ENCODE assay signal across 24 mouse cellular contexts in genomic region chr7:118742278-118742677, GRCm38 (mm10). TPM values are rescaled to one million over a fixed set of nuclear protein-coding genes. Genes with fewer than 3 reads are reported as not detected.
DNase-seq lines count a peak whose midpoint lies in the region; ATAC-seq and TF ChIP-seq lines count a peak whose summit lies in the region.
"Had no signal": no experiment of that assay in that cellular context is flagged by ENCODE, and none has a peak within 500 bp of the region (broad histone marks: within the 10 kb centered on the region; RNA-seq: fewer than 3 reads in every experiment).

No protein-coding gene starts in this region.

- H3K36me3 ChIP-seq in midbrain, embryonic 10.5 days, result peaks cover 34% of the 10 kb centered on the region
- H3K36me3 ChIP-seq in midbrain, postnatal 0 days (ENCODE audit: insufficient read depth, low read length), result peaks cover 24% of the 10 kb centered on the region
- H3K36me3 ChIP-seq in CH12.LX (replicated peaks in 1 of 2; ENCODE audit: control insufficient read depth in 1 of 2, insufficient read depth in 1 of 2, low read length in 1 of 2) (peaks cover 23 to 37% of the 10 kb centered on the region in 2 experiments), MEL (ENCODE audit: control insufficient read depth in 1 of 2, insufficient read depth in 2 of 2, low read length in 2 of 2) (peaks cover 2 to 4% of the 10 kb centered on the region in 2 experiments; a peak in 2 of 4 replicates)
- peaks cover 27% of the 10 kb centered on the region for H3K36me3 ChIP-seq in liver, embryonic 15.5 days (replicated peaks)

- dilution Hi-C loops in CH12.LX (cut with MboI; ENCODE audit: extremely low pct_ligation_motif_present, extremely low pct_unique_long_range_greater_than_20kb, low sequenced_read_pairs), result no loop called here

- no peak for ATAC-seq in midbrain, postnatal 0 days (ENCODE audit: low FRiP score)
- ATAC-seq in liver, embryonic 15.5 days (ENCODE audit: insufficient read depth), result no peak
- ATAC-seq: CD4-positive, CD25-positive, alpha-beta regulatory T cell, adult 4 months; midbrain, embryonic 16.5 days had no signal

- no peak overlapping the region for H3K9ac ChIP-seq in midbrain, postnatal 0 days (replicated peaks; ENCODE audit: low read length, poor library complexity, severe bottlenecking)
- H3K9ac ChIP-seq in CH12.LX (ENCODE audit: insufficient read depth, low read depth) (peak overlapping the region; percentile 80), MEL (ENCODE audit: control insufficient read depth, low read depth, low read length, poor library complexity, severe bottlenecking) (peak overlapping the region; percentile 82)
- H3K9ac ChIP-seq in liver, embryonic 15.5 days, result no peak overlapping the region
- H3K9ac ChIP-seq: heart, embryonic 12.5 days; hindbrain, embryonic 14.5 days; kidney, embryonic 15.5 days had no signal

- no peaks in the 10 kb centered on the region for H3K9me3 ChIP-seq in midbrain, embryonic 10.5 days (replicated peaks)
- no peaks in the 10 kb centered on the region for H3K9me3 ChIP-seq in midbrain, postnatal 0 days (ENCODE audit: low read length)
- H3K9me3 ChIP-seq in CH12.LX (replicated peaks; ENCODE audit: low read length), result no peaks in the 10 kb centered on the region
- no peaks in the 10 kb centered on the region for H3K9me3 ChIP-seq in MEL (replicated peaks; ENCODE audit: insufficient read depth, low read length)
- no peaks in the 10 kb centered on the region for H3K9me3 ChIP-seq in liver, embryonic 15.5 days (replicated peaks)
- H3K9me3 ChIP-seq: heart, embryonic 12.5 days; kidney, embryonic 15.5 days had no signal

- in situ Hi-C loops in CH12.LX (cut with MboI; ENCODE audit: low pct_ligation_motif_present, low pct_unique_long_range_greater_than_20kb, low sequenced_read_pairs), result no loop called here

- WGBS in midbrain, embryonic 10.5 days, result 86% methylated on average over 6 of the region's 6 CpGs
- WGBS in midbrain, postnatal 0 days, result 85% methylated on average over 6 of the region's 6 CpGs
- 39% methylated on average over 6 of the region's 6 CpGs for WGBS in liver, embryonic 15.5 days (ENCODE audit: insufficient replicate concordance)

- 0 out of 2 replicates have a peak overlapping the region, but pooled peaks have one; percentile 81 for H3K4me3 ChIP-seq in midbrain, embryonic 10.5 days
- no peak overlapping the region for H3K4me3 ChIP-seq in midbrain, postnatal 0 days (ENCODE audit: low read depth, low read length)
- H3K4me3 ChIP-seq in CH12.LX (replicated peaks in 1 of 3; ENCODE audit: low read depth in 2 of 3, low read length in 2 of 3, poor library complexity in 1 of 3) (peak overlapping the region; percentile 73 to 79 (median 75)), MEL (ENCODE audit: control insufficient read depth in 1 of 2, insufficient read depth in 1 of 2, low read depth in 2 of 2, low read length in 2 of 2) (peak overlapping the region; percentile 75 to 97)
- H3K4me3 ChIP-seq in liver, embryonic 15.5 days (replicated peaks), result no peak overlapping the region
- H3K4me3 ChIP-seq: heart, embryonic 12.5 days had no signal

- peak; percentile 65 for TF ChIP-seq POLR2A in CH12.LX (IDR thresholded peaks at IDR 0.05; ENCODE audit: low read depth, low read length)
- peak; percentile 48 to 81; a peak in 3 of 4 replicates for TF ChIP-seq POLR2A in MEL (IDR thresholded peaks at IDR 0.05; ENCODE audit: control insufficient read depth in 1 of 2, insufficient read depth in 1 of 2, low read depth in 1 of 2, low read length in 2 of 2, poor library complexity in 1 of 2)

- no peak for DNase-seq in midbrain, embryonic 10.5 days (ENCODE audit: low spot score)
- DNase-seq in midbrain, postnatal 0 days (ENCODE audit: low spot score), result no peak
- peak; percentile 63 for DNase-seq in CH12.LX (ENCODE audit: extremely low read depth)
- DNase-seq in MEL (ENCODE audit: low read depth, low spot score), result peak; percentile 87
- no peak for DNase-seq in thymus, postnatal 14 days
- DNase-seq in urinary bladder, postnatal 36 days (ENCODE audit: low spot score in 2 of 2), result no peak
- DNase-seq in adrenal gland, postnatal 14 days, result no peak
- DNase-seq: adrenal gland, adult 8-10 months; cerebellum, adult 18-20 months; cerebellum, postnatal 25 days; embryo, embryonic 11 days; heart, adult 11 months; heart, postnatal 14 days; kidney, postnatal 4 days; lung, adult 18-20 months; retina, postnatal 1 day; right cerebral cortex, postnatal 4 days; thymus, postnatal 4 days had no signal

- TF ChIP-seq EP300 in CH12.LX (IDR thresholded peaks at IDR 0.05; ENCODE audit: low read length), result no peak
- 0 out of 4 replicates have a peak, but pooled peaks of 1 of the 2 experiments have one; percentile 25 for TF ChIP-seq EP300 in MEL (IDR thresholded peaks at IDR 0.05; ENCODE audit: low read depth in 1 of 2, low read length in 2 of 2)

- H3K27ac ChIP-seq in midbrain, embryonic 10.5 days (replicated peaks), result no peak overlapping the region
- no peak overlapping the region for H3K27ac ChIP-seq in midbrain, postnatal 0 days (ENCODE audit: low read depth, low read length)
- H3K27ac ChIP-seq in CH12.LX (ENCODE audit: insufficient read depth, low read depth) (peak overlapping the region; percentile 60; the same call in 1 of the 2 replicates), MEL (ENCODE audit: control insufficient read depth, low read depth, low read length) (peak overlapping the region; percentile 71)
- H3K27ac ChIP-seq in liver, embryonic 15.5 days (replicated peaks), result no peak overlapping the region
- H3K27ac ChIP-seq: hindbrain, embryonic 14.5 days; kidney, embryonic 15.5 days had no signal

- no peak for TF ChIP-seq RAD21 in CH12.LX (IDR thresholded peaks at IDR 0.05; ENCODE audit: low read depth, low read length)
- no peak for TF ChIP-seq RAD21 in MEL (IDR thresholded peaks at IDR 0.05; ENCODE audit: low read depth, low read length)

- H3K4me2 ChIP-seq in midbrain, postnatal 0 days (ENCODE audit: low read depth, low read length, poor library complexity, severe bottlenecking), result no peak overlapping the region
- H3K4me2 ChIP-seq in CH12.LX (ENCODE audit: insufficient read depth, low read depth, poor library complexity, severe bottlenecking), result peak overlapping the region; percentile 79
- H3K4me2 ChIP-seq in liver, embryonic 15.5 days, result peak overlapping the region; percentile 85; the same call in 1 of the 2 replicates

- H3K27me3 ChIP-seq in midbrain, embryonic 10.5 days (ENCODE audit: low read depth, poor library complexity, severe bottlenecking), result no peaks in the 10 kb centered on the region
- H3K27me3 ChIP-seq in midbrain, postnatal 0 days (ENCODE audit: insufficient read depth, low read length), result no peaks in the 10 kb centered on the region
- no peaks in the 10 kb centered on the region for H3K27me3 ChIP-seq in CH12.LX (replicated peaks)
- H3K27me3 ChIP-seq in MEL (ENCODE audit: control insufficient read depth in 1 of 2, insufficient read depth in 2 of 2, low read length in 2 of 2), result no peaks in the 10 kb centered on the region
- no peaks in the 10 kb centered on the region for H3K27me3 ChIP-seq in liver, embryonic 15.5 days
- H3K27me3 ChIP-seq: heart, embryonic 12.5 days; kidney, embryonic 15.5 days had no signal

- no peak for TF ChIP-seq CTCF in midbrain, postnatal 0 days (IDR thresholded peaks at IDR 0.05)
- no peak for TF ChIP-seq CTCF in CH12.LX (conservative IDR thresholded peaks at IDR 0.05 in 1 of 2, IDR thresholded peaks at IDR 0.05 in 1 of 2; ENCODE audit: low read depth in 2 of 2, low read length in 2 of 2)
- no peak for TF ChIP-seq CTCF in MEL (IDR thresholded peaks at IDR 0.05 in 2 of 3, conservative IDR thresholded peaks at IDR 0.05 in 1 of 3; ENCODE audit: control insufficient read depth in 1 of 3, insufficient read depth in 1 of 3, low read depth in 2 of 3, low read length in 3 of 3, poor library complexity in 1 of 3, severe bottlenecking in 1 of 3)

- H3K79me2 ChIP-seq in CH12.LX (replicated peaks; ENCODE audit: control insufficient read depth, extremely low read depth, insufficient read depth, poor library complexity, severe bottlenecking) (no peaks in the 10 kb centered on the region; the same call in 1 of the 2 replicates), MEL (ENCODE audit: control insufficient read depth, insufficient read depth, low read length, poor library complexity) (peaks cover 6% of the 10 kb centered on the region)

- H3K4me1 ChIP-seq in midbrain, embryonic 10.5 days, result peaks cover 12% of the 10 kb centered on the region
- peaks cover 10% of the 10 kb centered on the region for H3K4me1 ChIP-seq in midbrain, postnatal 0 days (ENCODE audit: insufficient read depth, low read length)
- H3K4me1 ChIP-seq in CH12.LX (ENCODE audit: control insufficient read depth in 1 of 2, insufficient read depth in 2 of 2) (peaks cover 3 to 8% of the 10 kb centered on the region in 2 experiments; a peak in 3 of 4 replicates), MEL (ENCODE audit: control insufficient read depth in 1 of 2, insufficient read depth in 2 of 2, low read length in 2 of 2) (peaks cover 0 to 5% of the 10 kb centered on the region in 2 experiments; a peak in 1 of 4 replicates)
- H3K4me1 ChIP-seq in liver, embryonic 15.5 days (replicated peaks), result peaks cover 30% of the 10 kb centered on the region

RNA-seq across cellular contexts. Expression of gene Vps35l, which starts 2.3 kb away (rescaled TPM):
- 68.6 and 84.0 TPM in 2 replicates for polyA plus RNA-seq in midbrain, embryonic 10.5 days (2016; fragmentation: Nextera tagmentation; extraction: Ambion mirVana)
- 105 and 114 TPM in 2 replicates for total RNA-seq in midbrain, postnatal 0 days (2014; rRNA removed)
- 89.4 and 93.2 TPM in 2 replicates for polyA plus RNA-seq in midbrain, postnatal 0 days (2015; fragmentation: Nextera tagmentation; extraction: Ambion mirVana)
- total RNA-seq in CH12.LX (2012; rRNA removed) (39.0 and 43.9 TPM in 2 replicates), CH12.LX (2014; rRNA removed) (45.8 and 54.7 TPM in 2 replicates), MEL (2012; rRNA removed) (32.7 and 37.6 TPM in 2 replicates)
- polyA plus RNA-seq in CH12.LX (2012; ENCODE audit: insufficient read length, low read depth) (46.0 and 57.7 TPM in 2 replicates), MEL (2012; ENCODE audit: insufficient read depth in 1 of 2, insufficient read length in 2 of 2, low read depth in 1 of 2, low replicate concordance in 2 of 2, missing spikeins in 1 of 2) (10 to 100 TPM in 1 of 2 experiments, not detected in 1; 87.4 TPM)
- polyA plus RNA-seq in liver, embryonic 15.5 days (2015; fragmentation: Nextera tagmentation; extraction: Ambion mirVana), result 32.9 and 34.0 TPM in 2 replicates
- total RNA-seq in adrenal gland, postnatal 14 days (2021), result 52.4 and 62.7 TPM in 2 replicates

RNA-seq across cellular contexts. Expression of gene Ccp110, which starts 29.9 kb away (rescaled TPM):
- 33.0 and 40.4 TPM in 2 replicates for polyA plus RNA-seq in midbrain, embryonic 10.5 days (2016; fragmentation: Nextera tagmentation; extraction: Ambion mirVana)
- 24.2 and 28.6 TPM in 2 replicates for total RNA-seq in midbrain, postnatal 0 days (2014; rRNA removed)
- 14.7 and 17.4 TPM in 2 replicates for polyA plus RNA-seq in midbrain, postnatal 0 days (2015; fragmentation: Nextera tagmentation; extraction: Ambion mirVana)
- 13.4 and 16.9 TPM in 2 replicates for total RNA-seq in CH12.LX (2012; rRNA removed)
- 10.6 and 11.9 TPM in 2 replicates for total RNA-seq in CH12.LX (2014; rRNA removed)
- polyA plus RNA-seq in CH12.LX (2012; ENCODE audit: insufficient read length, low read depth), result 14.6 and 16.3 TPM in 2 replicates
- total RNA-seq in MEL (2012; rRNA removed), result 8.9 and 10.4 TPM in 2 replicates
- 10 to 100 TPM in 1 of 2 experiments, not detected in 1; 12.3 TPM for polyA plus RNA-seq in MEL (2012; ENCODE audit: insufficient read depth in 1 of 2, insufficient read length in 2 of 2, low read depth in 1 of 2, low replicate concordance in 2 of 2, missing spikeins in 1 of 2)
- 8.4 and 8.5 TPM in 2 replicates for polyA plus RNA-seq in liver, embryonic 15.5 days (2015; fragmentation: Nextera tagmentation; extraction: Ambion mirVana)
- 8.2 and 9.5 TPM in 2 replicates for total RNA-seq in adrenal gland, postnatal 14 days (2021)

RNA-seq across cellular contexts. Expression of gene Gde1, which starts 36.7 kb away (rescaled TPM):
- polyA plus RNA-seq in midbrain, embryonic 10.5 days (2016; fragmentation: Nextera tagmentation; extraction: Ambion mirVana), result 78.0 and 90.9 TPM in 2 replicates
- 298 and 300 TPM in 2 replicates for total RNA-seq in midbrain, postnatal 0 days (2014; rRNA removed)
- polyA plus RNA-seq in midbrain, postnatal 0 days (2015; fragmentation: Nextera tagmentation; extraction: Ambion mirVana), result 272 and 286 TPM in 2 replicates
- total RNA-seq in CH12.LX (2012; rRNA removed) (109 and 116 TPM in 2 replicates), CH12.LX (2014; rRNA removed) (206 and 211 TPM in 2 replicates), MEL (2012; rRNA removed) (38.1 and 38.6 TPM in 2 replicates)
- polyA plus RNA-seq in CH12.LX (2012; ENCODE audit: insufficient read length, low read depth) (90.6 and 113 TPM in 2 replicates), MEL (2012; ENCODE audit: insufficient read depth in 1 of 2, insufficient read length in 2 of 2, low read depth in 1 of 2, low replicate concordance in 2 of 2, missing spikeins in 1 of 2) (10 to 100 TPM in 1 of 2 experiments, not detected in 1; 39.8 TPM)
- polyA plus RNA-seq in liver, embryonic 15.5 days (2015; fragmentation: Nextera tagmentation; extraction: Ambion mirVana), result 40.9 and 43.1 TPM in 2 replicates
- total RNA-seq in adrenal gland, postnatal 14 days (2021), result 97.6 and 107 TPM in 2 replicates

Comparison
In these comparisons a context has a peak if more than half of its experiments do, and no peak if none do; other contexts are left out.
1. H3K4me3 ChIP-seq: peak in midbrain, embryonic 10.5 days (single experiment), CH12.LX (3 of 3) and MEL (2 of 2); none in midbrain, postnatal 0 days (single experiment) and liver, embryonic 15.5 days (single experiment).
2. DNase-seq: peak in CH12.LX (single experiment) and MEL (single experiment); none in midbrain, embryonic 10.5 days (single experiment), midbrain, postnatal 0 days (single experiment), thymus, postnatal 14 days (single experiment), urinary bladder, postnatal 36 days (0 of 2) and adrenal gland, postnatal 14 days (single experiment).
3. H3K27ac ChIP-seq: peak in CH12.LX (single experiment) and MEL (single experiment); none in midbrain, embryonic 10.5 days (single experiment), midbrain, postnatal 0 days (single experiment) and liver, embryonic 15.5 days (single experiment).
4. H3K9ac ChIP-seq: peak in CH12.LX (single experiment) and MEL (single experiment); none in midbrain, postnatal 0 days (single experiment) and liver, embryonic 15.5 days (single experiment).